Mouse (Mus musculus) embryo, embryonic 11 days (tissue): ENCODE measurements at regions not wholly inside any gene's neighbourhood (a gene's known extent, or its start where the extent isn't known, plus 50 kb on each side); places are given as distances from the start of the nearest gene placed in this dataset.

ENCODE experiments used
- DNase-seq: peaks from one replicate; pipeline ENCODE4 v3.0.0-alpha.2; 2015

- DNase-seq = peak; percentile 90
Measured at GRCm38 (mm10) chr3:121104571-121105407, 66.7 kb downstream of the Rwdd3 start.

- DNase-seq = no peak
Measured at GRCm38 (mm10) chr3:121102871-121103270, 68.6 kb downstream of the Rwdd3 start.

GRCm38 (mm10) chr3:121102120-121102519 lies 69.4 kb downstream of the Rwdd3 start:
- DNase-seq = no peak

GRCm38 (mm10) chr3:121100211-121100860 lies 71.2 kb downstream of the Rwdd3 start:
- DNase-seq = no peak

GRCm38 (mm10) chr3:121093509-121093908 lies 78.0 kb downstream of the Rwdd3 start:
- DNase-seq = peak; percentile 75

- DNase-seq = no peak
Measured at GRCm38 (mm10) chr3:121088724-121089123, 82.8 kb downstream of the Rwdd3 start.

- no peak for DNase-seq
Measured at GRCm38 (mm10) chr3:121068676-121069075, 102.8 kb downstream of the Rwdd3 start.

GRCm38 (mm10) chr3:121035904-121036549 lies 135.5 kb downstream of the Rwdd3 start:
- no peak for DNase-seq

- peak; percentile 18 for DNase-seq
Measured at GRCm38 (mm10) chr3:121025546-121026157, 145.8 kb downstream of the Rwdd3 start.

- DNase-seq = no peak
Measured at GRCm38 (mm10) chr3:121024810-121025209, 146.7 kb downstream of the Rwdd3 start.

- no peak for DNase-seq
Measured at GRCm38 (mm10) chr3:121021126-121021848, 150.2 kb downstream of the Rwdd3 start.

GRCm38 (mm10) chr3:121009223-121009622 lies 162.3 kb downstream of the Rwdd3 start:
- DNase-seq = no peak

- DNase-seq = peak; percentile 54
Measured at GRCm38 (mm10) chr3:120983556-120984270, 187.8 kb downstream of the Rwdd3 start.

- DNase-seq = peak; percentile 7
Measured at GRCm38 (mm10) chr3:120982795-120983555, 188.5 kb downstream of the Rwdd3 start.

- peak; percentile 19 for DNase-seq
Measured at GRCm38 (mm10) chr3:120982218-120982617, 189.3 kb downstream of the Rwdd3 start.

GRCm38 (mm10) chr3:120970746-120971466 lies 200.6 kb downstream of the Rwdd3 start:
- no peak for DNase-seq

GRCm38 (mm10) chr3:120946906-120947305 lies 224.6 kb downstream of the Rwdd3 start:
- DNase-seq = no peak

- no peak for DNase-seq
Measured at GRCm38 (mm10) chr3:120934401-120934800, 237.1 kb downstream of the Rwdd3 start.

- no peak for DNase-seq
Measured at GRCm38 (mm10) chr3:120920351-120920750, 251.1 kb downstream of the Rwdd3 start.

GRCm38 (mm10) chr3:120898931-120899330 lies 272.6 kb downstream of the Rwdd3 start:
- DNase-seq = no peak
